Mouse (Mus musculus): ENCODE results near the gene Evpl.

DNA sequence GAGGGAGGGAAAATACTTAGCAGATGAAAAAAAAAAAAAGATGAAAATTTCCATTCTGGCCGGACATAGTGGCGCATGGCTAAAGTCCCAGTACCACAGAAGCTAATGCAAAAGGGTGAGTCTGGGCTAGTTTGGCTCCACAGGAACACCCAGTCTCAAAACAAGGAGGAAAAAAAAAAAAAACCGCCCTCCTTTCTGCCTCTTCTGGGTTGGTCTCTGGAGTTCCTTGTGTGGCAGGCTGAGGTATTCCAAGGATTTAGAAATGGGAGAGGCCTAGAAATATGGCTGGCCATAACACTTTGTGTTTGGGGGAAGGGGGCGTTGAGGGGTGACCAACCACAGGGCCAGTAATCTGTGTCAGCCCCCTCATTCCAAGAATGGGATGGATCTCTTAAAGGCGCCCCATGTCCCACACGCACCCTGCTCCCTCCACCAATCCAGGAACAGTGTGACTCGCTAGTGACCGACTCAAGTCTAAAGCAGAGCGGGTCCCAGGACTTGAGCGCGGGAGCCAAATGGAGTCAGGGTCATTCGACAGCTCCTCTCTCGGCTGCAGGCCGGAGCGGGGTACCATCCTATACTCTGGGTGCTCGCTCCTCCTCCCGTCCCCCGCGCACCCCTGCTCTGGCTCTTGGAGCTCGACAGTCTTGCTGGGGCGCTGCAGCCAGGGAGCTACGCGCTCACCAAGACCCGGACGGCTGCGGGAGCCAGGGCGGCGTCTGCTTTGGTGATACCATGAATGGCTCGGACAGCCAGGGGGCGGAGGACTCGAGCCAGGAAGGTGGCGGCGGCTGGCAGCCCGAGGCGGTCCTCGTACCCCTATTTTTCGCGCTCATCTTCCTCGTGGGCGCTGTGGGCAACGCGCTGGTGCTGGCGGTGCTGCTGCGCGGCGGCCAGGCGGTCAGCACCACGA lies 43.1 kb upstream of the Evpl start, which contains the start of gene Galr2:
- TF ChIP-seq CTCF (conservative IDR thresholded peaks at IDR 0.05; ENCODE audit: low read length) (no peak), POU5F1 (IDR thresholded peaks at IDR 0.05; ENCODE audit: borderline replicate concordance, low read length) (no peak)

All from E14TG2a.4 (cell line).